Mouse (Mus musculus) stomach, postnatal 0 days (tissue): ENCODE results near the gene Edem1.

Experiments used
- CTCF ChIP-seq: IDR thresholded peaks from 2 replicates; pipeline ENCODE4 v1.5.1; 2016; ENCODE audit warnings: antibody characterized with exemption, low read depth, mild to moderate bottlenecking, moderate library complexity
- EP300 ChIP-seq: optimal IDR thresholded peaks from 2 replicates; pipeline ENCODE3; 2016; ENCODE audit warnings: antibody characterized with exemption

- no peak for TF ChIP-seq EP300
- no peak for TF ChIP-seq CTCF
These were observed 4.5 kb downstream of the Edem1 start for GRCm38 (mm10) chr6:108832989-108833388.
